Mouse (Mus musculus): ENCODE results near the gene Matk.

DNA sequence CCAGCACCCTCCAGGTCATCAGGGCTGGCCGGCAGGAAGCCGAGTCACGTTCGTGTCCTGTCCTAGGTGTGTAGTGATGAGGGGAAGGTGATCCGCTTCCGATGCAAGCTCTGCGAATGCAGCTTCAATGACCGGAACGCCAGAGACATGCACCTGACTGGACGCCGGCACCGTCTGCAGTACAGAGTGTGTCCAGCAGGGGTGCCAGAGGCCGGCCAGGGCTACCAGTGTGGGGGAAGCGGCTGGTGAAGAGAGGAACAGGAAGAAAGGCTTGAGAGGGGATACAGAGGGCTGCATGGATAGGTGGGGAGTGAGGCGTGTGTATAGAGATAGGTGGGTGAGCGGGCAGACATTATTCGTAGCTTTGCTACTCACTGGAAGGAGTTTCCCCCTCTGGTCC is 8.1 kb upstream of the Matk start:
- TF ChIP-seq CTCF (IDR thresholded peaks at IDR 0.05; ENCODE audit: low read depth, low read length) (peak; percentile 93), POLR2A (IDR thresholded peaks at IDR 0.05; ENCODE audit: extremely low read depth, insufficient read depth, low read length) (no peak)
